Mouse (Mus musculus) heart, postnatal 0 days (tissue): ENCODE results near the gene Myo1e. TPM values are rescaled to one million over a fixed set of nuclear protein-coding genes. Genes with fewer than 3 reads are reported as not detected.
A peak's percentile ranks its signal among the peaks of the same experiment; 100 is the strongest.

Experiments used
- ATAC-seq: fragments of 200-750 bp; cut with Nextera tagmentation; 2 replicates; pipeline ENCODE4 v1.8.0; 2017; ENCODE audit warnings: low read depth, moderate number of reproducible peaks, moderate library complexity; ENCODE audit not compliant: insufficient read depth
- DNase-seq: peaks from one replicate; pipeline ENCODE4 v3.0.0-alpha.2; 2016; ENCODE audit warnings: low spot score
- H3K27ac ChIP-seq: fragments of 300-500 bp; sonication (generic); 2 replicates; pipeline ENCODE4 v1.5.1; 2014; ENCODE audit warnings: low read depth, mild to moderate bottlenecking
- H3K27me3 ChIP-seq: fragments of 300-500 bp; sonication (generic); 2 replicates; pipeline ENCODE4 v1.6.1; 2014; ENCODE audit warnings: low read length, mixed read lengths; ENCODE audit not compliant: control insufficient read depth, insufficient read depth
- H3K36me3 ChIP-seq: fragments of 300-500 bp; sonication (generic); replicated peaks from 2 replicates; pipeline ENCODE4 v1.6.1; 2014; ENCODE audit warnings: low read length, mixed read lengths; ENCODE audit not compliant: control insufficient read depth, insufficient read depth
- H3K4me1 ChIP-seq: fragments of 300-500 bp; sonication (generic); 2 replicates; pipeline ENCODE4 v1.6.1; 2014; ENCODE audit warnings: antibody characterized with exemption; ENCODE audit not compliant: control insufficient read depth, insufficient read depth
- H3K4me2 ChIP-seq: fragments of 300-500 bp; sonication (generic); 2 replicates; pipeline ENCODE4 v1.6.1; 2014; ENCODE audit warnings: low read depth, mild to moderate bottlenecking, low read length, moderate library complexity
- H3K4me3 ChIP-seq: fragments of 300-500 bp; sonication (generic); 2 replicates; pipeline ENCODE4 v1.5.1; 2014; ENCODE audit warnings: low read depth, low read length
- H3K9ac ChIP-seq: fragments of 300-500 bp; sonication (generic); replicated peaks from 2 replicates; pipeline ENCODE4 v1.6.1; 2014; ENCODE audit warnings: low read depth, low read length, mixed read lengths
- H3K9me3 ChIP-seq: fragments of 300-500 bp; sonication (generic); replicated peaks from 2 replicates; pipeline ENCODE4 v1.6.1; 2016; ENCODE audit warnings: low read length; ENCODE audit not compliant: control insufficient read depth
- CTCF ChIP-seq: IDR thresholded peaks from 2 replicates; pipeline ENCODE4 v1.5.1; 2016; ENCODE audit warnings: antibody characterized with exemption, control low read depth, low read depth
- EP300 ChIP-seq: IDR thresholded peaks from 2 replicates; pipeline ENCODE4 v1.6.1; 2016; ENCODE audit warnings: antibody characterized with exemption, low read depth
- WGBS: fragments of 180-500 bp; shearing (Covaris S2); extraction: QIAGEN DNeasy Blood & Tissue Kit; methylation state at CpG from one replicate; pipeline ENCODE4 v1.1.7; 2014; 5-methylcytosine and 5-hydroxymethylcytosine counted together
- polyA plus RNA-seq: library from polyadenylated mRNA; unstranded; fragments of >200 nt; fragmentation: Nextera tagmentation; extraction: Ambion mirVana; gene quantifications from 2 replicates; pipeline ENCODE4 v1.2.1, GENCODE M21; 2015
- total RNA-seq: library from RNA; depleted of rRNA; stranded (reverse); fragments of >200 nt; gene quantifications from 2 replicates; pipeline ENCODE4 v1.2.3, GENCODE M21; 2014; ENCODE audit warnings: low replicate concordance

Gene Myo1e
- total and polyA plus RNA-seq, 2 experiments from 2014 or later = 6.6 to 7.0 TPM

DNA sequence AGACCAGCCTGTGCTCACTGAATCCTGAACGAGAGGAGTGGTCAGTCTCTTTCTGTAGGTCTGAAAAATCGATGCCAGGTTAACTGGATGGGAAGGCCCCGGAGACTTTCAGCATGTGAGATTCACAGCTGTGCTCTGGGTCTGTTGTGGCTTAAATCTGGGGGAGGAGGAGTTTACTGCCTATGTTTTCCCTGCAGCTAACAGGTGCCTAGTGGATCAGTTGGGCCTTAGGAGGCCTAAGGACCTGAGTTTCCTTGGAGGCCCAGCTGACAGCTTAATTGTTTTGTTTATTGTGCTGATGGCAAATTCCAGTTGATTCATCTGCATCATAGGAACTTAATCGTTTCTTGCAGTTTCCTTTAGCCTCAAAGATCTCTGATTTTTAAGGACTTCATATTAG, 16.0 kb downstream of the Myo1e start:
- TF ChIP-seq CTCF = no peak
- TF ChIP-seq EP300 = no peak
- no peak overlapping the region for H3K9ac ChIP-seq

DNA sequence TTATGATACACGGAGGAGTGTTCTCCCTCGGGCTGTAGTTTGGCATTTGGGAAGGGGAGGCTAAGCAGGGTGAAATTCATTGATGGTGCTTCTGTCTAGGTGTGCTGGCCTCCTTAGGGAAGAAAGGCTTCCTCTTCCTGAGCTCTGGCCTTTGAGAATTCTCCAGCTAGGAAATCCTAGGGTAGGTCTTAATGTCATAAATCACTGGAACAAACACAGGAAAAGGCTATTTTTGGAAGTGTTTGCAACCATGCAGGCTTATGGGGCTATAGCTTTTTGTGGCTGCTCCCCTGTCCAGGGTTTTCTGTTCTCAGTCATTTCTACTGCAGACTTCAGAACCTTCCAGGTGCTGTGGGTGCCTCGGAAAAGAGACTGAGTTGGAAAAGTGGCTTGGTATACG, 16.9 kb downstream of the Myo1e start:
- WGBS = 60% methylated on average over 4 of the region's 4 CpGs
- DNase-seq = no peak
- TF ChIP-seq CTCF (no peak), EP300 (no peak)

More for the DNA sequence above, 16.0 kb downstream of the Myo1e start:
- no peaks in the 10 kb centered on the region for H3K27me3 ChIP-seq
- no peaks in the 10 kb centered on the region for H3K9me3 ChIP-seq
- ATAC-seq (no peak), DNase-seq (no peak)
- H3K4me3 ChIP-seq = no peak overlapping the region
- H3K4me2 ChIP-seq = no peak overlapping the region
- peaks cover 26% of the 10 kb centered on the region for H3K4me1 ChIP-seq
- no peak overlapping the region for H3K27ac ChIP-seq
- no peaks in the 10 kb centered on the region for H3K36me3 ChIP-seq
- 80% methylated on average over 4 of the region's 4 CpGs for WGBS

DNA sequence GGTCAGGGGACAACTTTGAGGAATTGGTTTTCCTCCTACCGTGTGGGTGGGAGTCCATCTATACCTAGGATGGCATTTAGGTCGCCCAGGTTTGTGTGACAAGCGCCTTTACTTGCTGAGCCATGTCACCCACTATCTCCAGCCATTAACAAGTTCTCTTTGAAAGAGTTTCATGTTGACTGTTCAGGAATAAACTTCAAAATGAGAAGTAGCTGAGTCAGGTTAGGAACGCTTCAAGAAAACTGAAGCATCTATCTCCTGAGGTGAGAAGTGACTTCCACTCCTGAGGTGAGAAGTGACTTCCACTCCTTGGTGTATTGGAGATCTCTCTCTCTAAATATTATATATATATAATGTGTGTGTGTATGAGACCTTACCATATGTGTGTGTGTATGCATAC, 19.2 kb downstream of the Myo1e start:
- ATAC-seq = no peak
- WGBS = 89% methylated on average over 4 of the region's 4 CpGs
- H3K4me3 ChIP-seq = no peak overlapping the region
- DNase-seq = no peak
- no peaks in the 10 kb centered on the region for H3K9me3 ChIP-seq
- H3K4me1 ChIP-seq = peaks cover 17% of the 10 kb centered on the region
- H3K27ac ChIP-seq = no peak overlapping the region
- no peak overlapping the region for H3K9ac ChIP-seq
- H3K36me3 ChIP-seq = no peaks in the 10 kb centered on the region
- H3K4me2 ChIP-seq = no peak overlapping the region
- no peaks in the 10 kb centered on the region for H3K27me3 ChIP-seq
- TF ChIP-seq EP300 = no peak
- TF ChIP-seq CTCF = no peak

More for the DNA sequence above, 16.9 kb downstream of the Myo1e start:
- Histone ChIP-seq H3K4me3 (no peak overlapping the region), H3K27ac (peak overlapping the region; percentile 4; the same call in 1 of the 2 replicates), H3K36me3 (no peaks in the 10 kb centered on the region), H3K4me1 (peaks cover 26% of the 10 kb centered on the region), H3K9ac (no peak overlapping the region), H3K27me3 (no peaks in the 10 kb centered on the region), H3K4me2 (no peak overlapping the region; the same call in 1 of the 2 replicates), H3K9me3 (no peaks in the 10 kb centered on the region)
- ATAC-seq = no peak

DNA sequence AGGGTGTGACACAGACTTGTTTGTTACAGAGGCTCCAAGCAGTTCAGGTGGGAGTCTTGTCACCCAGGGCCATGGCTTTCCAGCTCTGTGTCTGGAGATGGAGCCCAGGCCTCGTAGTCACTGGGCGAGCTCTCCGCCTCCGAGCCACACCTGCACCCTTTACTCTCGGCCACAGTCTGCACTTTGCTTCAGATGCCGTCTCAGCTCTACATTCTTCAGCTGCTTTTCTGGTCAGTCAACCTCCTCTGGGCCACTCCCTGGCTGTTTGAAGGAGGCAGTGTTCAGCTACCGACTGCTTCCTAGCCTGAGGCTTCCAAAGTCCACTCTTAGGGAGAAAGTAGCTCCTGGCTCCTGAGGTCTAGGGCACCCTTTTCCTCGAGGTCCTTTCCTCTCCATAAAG, 22.7 kb downstream of the Myo1e start:
- Histone ChIP-seq H3K9me3 (no peaks in the 10 kb centered on the region), H3K36me3 (no peaks in the 10 kb centered on the region), H3K4me1 (no peaks in the 10 kb centered on the region), H3K4me3 (no peak overlapping the region), H3K27ac (no peak overlapping the region), H3K4me2 (no peak overlapping the region), H3K27me3 (no peaks in the 10 kb centered on the region), H3K9ac (no peak overlapping the region)
- ATAC-seq (no peak), DNase-seq (no peak)
- TF ChIP-seq CTCF = no peak
- no peak for TF ChIP-seq EP300
- WGBS = 55% methylated on average over 8 of the region's 8 CpGs

DNA sequence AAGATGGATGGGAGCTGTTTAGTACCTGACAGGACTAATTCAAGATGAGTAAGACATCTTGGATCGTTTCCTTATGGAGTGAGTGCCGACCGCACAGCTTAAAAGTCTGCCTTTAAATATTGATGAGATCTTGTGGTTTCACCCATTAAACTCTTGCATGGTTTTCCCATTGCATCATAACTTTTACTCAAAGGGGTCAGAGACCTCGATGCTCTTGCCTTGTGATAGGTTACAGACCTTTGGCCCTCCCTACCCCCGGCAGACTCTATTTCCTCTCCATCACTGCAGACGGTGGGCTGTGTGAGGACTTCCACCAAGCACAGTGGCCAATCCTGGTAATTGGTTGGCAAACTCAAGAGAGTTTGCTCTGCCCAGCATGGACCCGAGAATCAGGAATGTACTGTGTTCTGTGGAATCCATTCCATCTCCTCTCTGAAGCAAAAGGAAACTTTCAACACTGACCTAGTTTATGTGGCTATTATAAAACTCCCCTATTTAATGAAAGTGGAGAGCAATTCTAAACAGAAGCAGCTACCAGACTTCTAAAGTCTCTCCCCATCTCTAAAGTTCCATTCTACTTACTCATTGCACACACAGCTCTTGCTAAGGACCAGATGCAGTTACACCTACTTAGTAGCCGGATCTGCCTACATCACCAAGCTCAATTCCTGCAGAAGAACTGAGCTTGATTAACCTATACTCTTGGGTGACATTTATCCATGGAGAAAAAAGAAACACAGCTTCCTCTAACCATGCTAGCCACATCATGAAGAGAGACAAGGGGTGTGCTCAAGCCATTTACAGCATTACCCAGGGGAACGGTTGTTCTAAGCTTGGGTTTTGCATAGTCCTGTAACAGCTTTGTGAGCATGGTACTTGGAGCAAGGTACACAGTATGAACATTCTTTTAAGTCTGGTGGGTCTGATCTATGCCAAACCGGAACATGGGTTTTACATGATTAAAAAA, 25.2 kb downstream of the Myo1e start:
- TF ChIP-seq EP300 (no peak), CTCF (no peak)
- Histone ChIP-seq H3K27ac (no peak overlapping the region), H3K36me3 (no peaks in the 10 kb centered on the region), H3K9me3 (no peaks in the 10 kb centered on the region), H3K27me3 (no peaks in the 10 kb centered on the region), H3K4me3 (no peak overlapping the region), H3K4me1 (no peaks in the 10 kb centered on the region), H3K4me2 (no peak overlapping the region), H3K9ac (no peak overlapping the region)
- DNase-seq (no peak), ATAC-seq (no peak)
- 79% methylated on average over 10 of the region's 10 CpGs for WGBS
